In the genomic region with DNA sequence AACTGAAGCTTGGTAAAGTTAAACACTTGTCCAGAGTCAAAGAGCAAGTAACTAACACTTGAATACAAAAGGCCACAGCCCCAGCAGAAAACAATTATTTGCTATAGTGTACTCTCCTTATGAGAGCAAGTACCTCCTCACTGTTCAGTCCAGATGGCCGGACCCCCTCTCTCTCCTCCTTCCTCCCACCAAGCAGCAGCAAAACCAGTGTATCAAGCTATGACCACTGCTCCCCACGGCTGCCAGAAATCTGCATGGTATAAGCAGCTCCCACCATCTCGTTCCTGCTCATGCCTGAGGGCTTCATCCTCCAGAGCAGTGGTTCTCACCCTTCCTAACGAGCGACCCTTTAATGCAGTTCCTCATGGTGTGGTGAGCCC, we compare ENCODE assay signal across 9 mouse cellular contexts. TPM values are rescaled to one million over a fixed set of nuclear protein-coding genes. Genes with fewer than 3 reads are reported as not detected.
DNase-seq lines count a peak whose midpoint lies in the region; ATAC-seq and TF ChIP-seq lines count a peak whose summit lies in the region.
"Had no signal": no experiment of that assay in that cellular context is flagged by ENCODE, and none has a peak within 500 bp of the region (broad histone marks: within the 10 kb centered on the region; RNA-seq: fewer than 3 reads in every experiment).

No protein-coding gene starts in this region.

- TF ChIP-seq POLR2A in ES-Bruce4 (IDR thresholded peaks at IDR 0.05; ENCODE audit: insufficient read depth, low read length) = no peak

- H3K27me3 ChIP-seq in ES-Bruce4 (ENCODE audit: control insufficient read depth, insufficient read depth, low read length, poor library complexity, severe bottlenecking) = no peaks in the 10 kb centered on the region
- no peaks in the 10 kb centered on the region for H3K27me3 ChIP-seq in embryonic facial prominence, embryonic 10.5 days (replicated peaks; ENCODE audit: low read depth, poor library complexity, severe bottlenecking)
- no peaks in the 10 kb centered on the region for H3K27me3 ChIP-seq in liver, embryonic 11.5 days (replicated peaks; ENCODE audit: control insufficient read depth, insufficient read depth, low read length)

- H3K4me1 ChIP-seq in ES-Bruce4 (ENCODE audit: control insufficient read depth, insufficient read depth, low read length) = peaks cover 7% of the 10 kb centered on the region
- peaks cover 25% of the 10 kb centered on the region for H3K4me1 ChIP-seq in embryonic facial prominence, embryonic 10.5 days
- H3K4me1 ChIP-seq in liver, embryonic 11.5 days (replicated peaks; ENCODE audit: control insufficient read depth, insufficient read depth, low read length) = peaks cover 60% of the 10 kb centered on the region

- TF ChIP-seq EP300 in ES-Bruce4 (IDR thresholded peaks at IDR 0.05; ENCODE audit: insufficient read depth, low read depth, low read length) = no peak

- WGBS in embryonic facial prominence, embryonic 10.5 days = 39% methylated on average over 5 of the region's 5 CpGs
- 57% methylated on average over 5 of the region's 5 CpGs for WGBS in liver, embryonic 11.5 days

- H3K4me3 ChIP-seq in ES-Bruce4 (ENCODE audit: low read depth, low read length) = 0 out of 2 replicates have a peak overlapping the region, but pooled peaks have one; percentile 7
- H3K4me3 ChIP-seq in embryonic facial prominence, embryonic 10.5 days = no peak overlapping the region
- H3K4me3 ChIP-seq in liver, embryonic 11.5 days (ENCODE audit: low read depth, low read length) = no peak overlapping the region

- peaks cover 3% of the 10 kb centered on the region; the same call in 1 of the 2 replicates for H3K36me3 ChIP-seq in ES-Bruce4 (ENCODE audit: control insufficient read depth, insufficient read depth, low read length, poor library complexity, severe bottlenecking)
- H3K36me3 ChIP-seq in embryonic facial prominence, embryonic 10.5 days (replicated peaks) = peaks cover 17% of the 10 kb centered on the region; the same call in 1 of the 2 replicates
- H3K36me3 ChIP-seq in liver, embryonic 11.5 days (ENCODE audit: control insufficient read depth, insufficient read depth, low read length) = no peaks in the 10 kb centered on the region

- TF ChIP-seq CTCF in ES-Bruce4 (IDR thresholded peaks at IDR 0.05; ENCODE audit: low read depth, low read length) = no peak

- H3K4me2 ChIP-seq in liver, embryonic 11.5 days = no peak overlapping the region

- peak overlapping the region; percentile 88 for H3K27ac ChIP-seq in ES-Bruce4 (ENCODE audit: insufficient read depth, low read length)
- H3K27ac ChIP-seq in embryonic facial prominence, embryonic 10.5 days (replicated peaks) = peak overlapping the region; percentile 69; the same call in 1 of the 2 replicates
- peak overlapping the region; percentile 59 for H3K27ac ChIP-seq in liver, embryonic 11.5 days (ENCODE audit: low read depth, low read length)

- DNase-seq in kidney, adult 18-20 months = peak; percentile 16
- no peak for DNase-seq in kidney, postnatal 36 days
- no peak for DNase-seq in embryonic facial prominence, embryonic 10.5 days (ENCODE audit: low spot score)
- no peak for DNase-seq in liver, embryonic 11.5 days (ENCODE audit: low spot score)
- no peak for DNase-seq in adrenal gland, adult 18-20 months (ENCODE audit: low spot score in 2 of 2)
- DNase-seq in gastrocnemius, adult 8-10 months (ENCODE audit: low spot score in 2 of 2) = no peak

- H3K9me3 ChIP-seq in ES-Bruce4 (replicated peaks; ENCODE audit: control insufficient read depth, insufficient read depth, low read length, poor library complexity, severe bottlenecking) = no peaks in the 10 kb centered on the region
- H3K9me3 ChIP-seq in embryonic facial prominence, embryonic 10.5 days = no peaks in the 10 kb centered on the region
- no peaks in the 10 kb centered on the region for H3K9me3 ChIP-seq in liver, embryonic 11.5 days (ENCODE audit: control insufficient read depth, low read length)

- H3K9ac ChIP-seq in ES-Bruce4 (ENCODE audit: low read depth, poor library complexity, severe bottlenecking) = 0 out of 2 replicates have a peak overlapping the region, but pooled peaks have one; percentile 27
- 0 out of 2 replicates have a peak overlapping the region, but pooled peaks have one; percentile 2 for H3K9ac ChIP-seq in liver, embryonic 11.5 days (ENCODE audit: low read depth, low read length)

- no peak for ATAC-seq in liver, embryonic 11.5 days (replicated peaks; ENCODE audit: low FRiP score)
- no peak for ATAC-seq in erythroid progenitor cell, adult 5-6 weeks (replicated peaks; ENCODE audit: low FRiP score, poor library complexity, severe bottlenecking)

RNA-seq across cellular contexts. Expression of gene Bcl2l1, which starts 26.4 kb away (rescaled TPM):
- polyA plus RNA-seq in ES-Bruce4 (2011; ENCODE audit: insufficient read depth, insufficient read length, low read depth, missing spikeins) = 108 TPM in 2 replicates
- 102 and 106 TPM in 2 replicates for polyA plus RNA-seq in embryonic facial prominence, embryonic 10.5 days (2016; fragmentation: Nextera tagmentation; extraction: Ambion mirVana)
- polyA plus RNA-seq in liver, embryonic 11.5 days (2014; fragmentation: Nextera tagmentation; extraction: Ambion mirVana) = 61.7 and 69.3 TPM in 2 replicates
- 80.9 and 99.1 TPM in 2 replicates for total RNA-seq in erythroid progenitor cell, adult 5-6 weeks (2015; ENCODE audit: low replicate concordance)
- total RNA-seq in erythroid progenitor cell, adult 5-6 weeks (2017; ENCODE audit: low replicate concordance) = 76.9 and 94.9 TPM in 2 replicates
- total RNA-seq in adrenal gland, adult 18-20 months (2021) = 10 to 100 TPM; 63.6 to 73.5 TPM
- 10 to 100 TPM in 3 of 4 experiments, 1 to 10 TPM in 1; 9.1 to 17.5 (median 15.4) TPM for total RNA-seq in gastrocnemius, adult 8-10 months (2022)

RNA-seq across cellular contexts. Expression of gene Tpx2, which starts 42.7 kb away (rescaled TPM):
- 183 TPM in 2 replicates for polyA plus RNA-seq in ES-Bruce4 (2011; ENCODE audit: insufficient read depth, insufficient read length, low read depth, missing spikeins)
- polyA plus RNA-seq in embryonic facial prominence, embryonic 10.5 days (2016; fragmentation: Nextera tagmentation; extraction: Ambion mirVana) = 144 and 151 TPM in 2 replicates
- 107 and 118 TPM in 2 replicates for polyA plus RNA-seq in liver, embryonic 11.5 days (2014; fragmentation: Nextera tagmentation; extraction: Ambion mirVana)
- 326 and 338 TPM in 2 replicates for total RNA-seq in erythroid progenitor cell, adult 5-6 weeks (2015; ENCODE audit: low replicate concordance)
- 393 and 412 TPM in 2 replicates for total RNA-seq in erythroid progenitor cell, adult 5-6 weeks (2017; ENCODE audit: low replicate concordance)
- total RNA-seq in adrenal gland, adult 18-20 months (2021) = 1 to 10 TPM; 1.2 to 2.3 TPM
- total RNA-seq in gastrocnemius, adult 8-10 months (2022) = 1 to 10 TPM; 1.1 to 4.8 (median 3.1) TPM

RNA-seq across cellular contexts. Expression of gene Cox4i2, which starts 51.1 kb away (rescaled TPM):
- 0.94 and 1.1 TPM in 2 replicates for polyA plus RNA-seq in ES-Bruce4 (2011; ENCODE audit: insufficient read depth, insufficient read length, low read depth, missing spikeins)
- 9.9 and 10.1 TPM in 2 replicates for polyA plus RNA-seq in embryonic facial prominence, embryonic 10.5 days (2016; fragmentation: Nextera tagmentation; extraction: Ambion mirVana)
- polyA plus RNA-seq in liver, embryonic 11.5 days (2014; fragmentation: Nextera tagmentation; extraction: Ambion mirVana) = 6.7 and 8.5 TPM in 2 replicates
- total RNA-seq in erythroid progenitor cell, adult 5-6 weeks (2015; ENCODE audit: low replicate concordance) = 1.8 TPM in 1 of 2 replicates, not detected in the other
- not detected in 2 replicates for total RNA-seq in erythroid progenitor cell, adult 5-6 weeks (2017; ENCODE audit: low replicate concordance)
- total RNA-seq in adrenal gland, adult 18-20 months (2021) = 1 to 10 TPM; 2.5 to 3.8 TPM
- 1 to 10 TPM; 1.4 to 3.1 (median 2.0) TPM for total RNA-seq in gastrocnemius, adult 8-10 months (2022)
- total RNA-seq: hematopoietic stem cell, adult 5-6 weeks had no signal

Comparison
In these comparisons a context has a peak if more than half of its experiments do, and no peak if none do; other contexts are left out.
1. RNA of gene Tpx2, which starts 42.7 kb away (total RNA-seq): 326 to 412 TPM in erythroid progenitor cell, adult 5-6 weeks; 1.1 to 4.8 TPM in gastrocnemius, adult 8-10 months and 1.2 to 2.3 TPM in adrenal gland, adult 18-20 months; every median in the first group is over 10 times any median in the second.
2. Peak in every context shown above with its lines, with median percentiles within 50 percentile points of each other: H3K27ac ChIP-seq.